Mouse (Mus musculus) megakaryocyte-erythroid progenitor cell, adult 5-6 weeks (primary cell): ENCODE results near the gene Prph. TPM values are rescaled to one million over a fixed set of nuclear protein-coding genes. Genes with fewer than 3 reads are reported as not detected.
A peak's percentile ranks its signal among the peaks of the same experiment; 100 is the strongest.
"Not testable (repeated sequence)": the region's sequence is repeated elsewhere in the genome, so short reads cannot be mapped to it uniquely, and the experiment has no call there.

Experiments used
- ATAC-seq: replicated peaks from 2 replicates; pipeline ENCODE4 v1.8.0; 2016; ENCODE audit warnings: mild to moderate bottlenecking, inconsistent platforms; ENCODE audit not compliant: severe bottlenecking, poor library complexity, low FRiP score, low TSS enrichment
- total RNA-seq, 2 experiments: library from RNA; stranded (forward) in 1 of 2; stranded (reverse) in 1 of 2; fragments of 200-1000, 215-1000 nt in 1 of 2; fragments of >200 nt in 1 of 2; fragmentation: Nextera tagmentation in 1 of 2; gene quantifications; 2 replicates each; pipeline ENCODE4 v1.2.3; 2014 to 2017

Prph gene
- total RNA-seq, 2 experiments from 2014 or later = not detected

DNA sequence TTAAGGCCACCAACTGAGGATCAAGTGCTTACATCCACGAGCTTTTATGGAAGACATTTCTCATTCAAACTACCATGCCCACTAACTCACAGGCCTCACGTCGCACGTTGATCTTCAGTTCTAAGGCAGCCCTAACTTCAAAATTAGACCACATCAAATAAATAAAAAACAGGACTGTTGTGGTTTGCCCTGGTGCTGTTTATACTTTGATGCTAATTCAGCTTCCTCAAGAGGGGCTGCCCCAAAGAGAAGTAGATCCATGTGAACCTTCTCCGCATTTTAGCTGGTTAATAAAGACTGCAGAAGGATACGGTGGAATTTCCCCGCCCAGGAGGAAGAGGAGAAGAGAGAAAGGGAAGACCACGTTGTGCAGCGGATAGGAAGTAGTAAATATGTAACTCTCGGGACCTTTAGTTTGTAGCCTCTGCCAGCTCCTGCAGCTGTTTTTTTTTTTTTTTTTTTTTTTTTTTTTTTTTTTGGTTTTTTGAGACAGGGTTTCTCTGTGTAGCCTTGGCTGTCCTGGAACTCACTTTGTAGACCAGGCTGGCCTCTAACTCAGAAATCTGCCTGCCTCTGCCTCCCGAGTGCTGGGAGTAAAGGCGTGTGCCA, 10.7 kb downstream of the Prph start:
- no peak for ATAC-seq

DNA sequence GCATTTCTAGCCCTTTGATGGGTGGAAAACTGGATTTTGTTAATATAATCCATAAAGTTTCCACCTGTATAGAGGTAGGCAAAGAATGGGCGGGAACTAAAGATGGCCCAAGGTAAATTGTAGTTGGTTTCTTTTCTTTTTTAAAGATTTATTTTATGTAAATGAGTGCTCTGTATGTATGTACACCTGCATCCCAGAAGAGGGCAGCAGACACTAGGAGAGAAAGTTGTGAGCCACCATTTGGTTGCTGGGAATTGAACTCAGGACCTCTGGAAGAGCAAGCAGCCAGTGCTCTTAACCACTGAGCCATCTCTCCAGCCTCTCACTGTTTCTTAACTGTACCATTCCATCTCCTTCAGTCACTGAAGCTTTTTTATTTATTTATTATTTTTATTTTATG, 17.0 kb downstream of the Prph start:
- no peak for ATAC-seq

DNA sequence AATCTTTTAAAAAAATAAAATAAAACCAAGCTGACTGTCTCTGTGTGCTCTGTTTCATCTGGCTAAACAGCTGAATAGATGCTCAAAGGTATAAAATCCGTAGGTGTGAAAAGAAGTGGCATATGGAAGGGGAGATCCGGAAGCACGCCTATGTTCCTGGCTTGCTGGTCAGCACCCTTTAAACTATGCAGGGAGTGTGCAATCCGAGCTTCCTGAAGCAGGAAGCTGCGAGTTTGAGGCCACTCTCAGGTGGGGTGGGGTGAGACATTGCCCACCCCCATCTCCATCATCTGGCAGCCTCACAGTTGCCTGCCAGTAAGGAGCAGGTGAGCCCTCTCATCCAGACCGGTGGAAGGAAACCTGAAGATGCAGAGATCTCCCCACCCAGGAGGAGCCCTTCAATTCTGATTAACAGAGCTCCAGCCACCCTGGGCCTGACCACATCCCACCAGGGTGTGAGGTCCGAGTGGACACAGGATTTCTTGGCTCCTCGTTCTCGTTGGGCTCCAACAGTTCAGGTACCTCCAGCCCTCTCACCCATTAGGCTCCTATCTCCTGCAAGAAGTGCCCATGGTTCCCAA, 19.1 kb downstream of the Prph start, which contains the start of gene Troap:
Gene Troap, plus strand, starts transcription at position 557 of the 581 bp plus-strand sequence.
- peak; percentile 36; the same call in 1 of the 2 replicates for ATAC-seq

DNA sequence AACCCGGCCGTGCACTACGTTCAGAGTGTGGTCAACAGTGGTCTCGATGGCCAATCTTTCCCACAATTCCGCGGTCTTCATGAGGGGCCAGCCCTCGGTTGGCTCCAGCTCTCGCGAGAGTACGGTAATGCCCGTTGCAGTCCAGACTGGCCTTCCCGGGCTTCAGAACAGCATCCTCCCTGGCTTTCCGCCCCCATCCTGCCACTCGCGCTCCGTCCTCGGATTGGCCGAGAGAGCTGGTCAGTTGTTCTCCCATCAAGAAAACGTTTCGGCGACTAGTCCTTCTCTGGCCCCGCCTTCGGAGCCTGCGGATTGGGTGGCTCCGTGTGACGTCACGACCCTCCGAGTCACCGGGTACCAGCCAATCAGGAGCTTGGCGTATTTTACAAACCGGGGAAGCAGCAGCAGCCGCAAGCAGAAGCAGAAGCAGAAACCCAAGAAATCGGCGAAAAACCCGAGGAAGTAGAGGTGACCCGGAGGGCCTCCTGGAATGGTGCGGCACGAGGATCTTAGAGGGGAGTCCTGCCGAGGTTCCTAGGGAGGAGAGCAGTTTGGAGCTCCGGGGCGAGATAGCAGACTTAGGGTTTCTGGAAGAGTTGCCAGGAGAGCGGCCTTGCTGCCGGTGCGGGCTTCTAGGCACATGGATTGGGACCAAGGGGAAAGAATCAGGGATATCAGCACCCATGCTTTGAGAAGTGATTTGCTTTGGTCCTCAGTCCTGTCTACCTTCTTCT, 19.8 kb downstream of the Prph start:
- peak; percentile 94 for ATAC-seq

DNA sequence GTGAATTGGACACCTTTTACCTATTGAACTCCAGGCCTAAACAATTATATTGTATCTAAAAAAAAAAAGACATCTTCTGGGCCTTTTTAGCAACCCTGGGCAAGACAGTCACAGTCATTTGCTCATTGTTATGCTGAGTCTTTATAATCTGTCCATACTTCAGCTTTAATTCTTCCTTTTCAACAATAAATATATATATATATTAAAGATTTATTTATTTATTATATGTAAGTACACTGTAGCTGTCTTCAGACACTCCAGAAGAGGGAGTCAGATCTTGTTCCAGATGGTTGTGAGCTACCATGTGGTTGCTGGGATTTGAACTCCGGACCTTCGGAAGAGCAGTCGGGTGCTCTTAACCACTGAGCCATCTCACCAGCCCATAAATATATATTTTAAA, 21.0 kb downstream of the Prph start:
- ATAC-seq = not testable (repeated sequence)

DNA sequence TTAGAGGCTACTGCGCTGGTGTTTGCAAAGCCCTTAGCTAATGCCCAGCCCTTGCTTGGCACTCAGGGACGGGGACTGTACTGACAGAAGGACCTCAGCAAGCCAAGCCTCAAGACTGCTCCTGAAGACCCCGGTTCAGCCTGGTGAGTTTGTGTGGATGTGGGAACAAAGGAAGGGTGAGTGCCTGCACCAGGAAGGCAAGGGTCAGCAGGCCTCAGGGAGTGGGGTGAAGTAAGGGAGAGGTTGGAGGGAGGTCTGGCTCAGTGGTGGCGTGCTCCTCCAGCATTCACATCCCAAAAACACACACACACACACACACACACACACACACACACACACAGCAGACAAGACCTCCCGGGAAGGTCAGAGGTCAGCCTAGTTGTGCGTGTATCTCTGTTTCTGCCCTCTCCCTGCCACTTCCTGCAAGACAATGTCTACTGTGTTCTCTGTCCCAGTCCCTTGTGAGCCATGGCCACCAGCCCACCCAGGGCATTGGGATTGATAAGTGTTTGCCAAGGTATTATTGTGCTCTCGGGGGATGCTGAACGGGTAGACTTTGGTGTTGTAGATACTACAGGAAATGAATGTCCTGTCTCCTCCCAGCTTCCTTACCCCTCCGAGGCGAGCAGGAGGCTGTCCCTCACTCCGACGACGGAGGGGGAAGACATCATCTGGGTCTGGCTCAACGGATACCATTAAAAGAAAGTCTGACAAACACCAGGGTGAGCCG, 23.4 kb downstream of the Prph start:
- ATAC-seq = no peak

DNA sequence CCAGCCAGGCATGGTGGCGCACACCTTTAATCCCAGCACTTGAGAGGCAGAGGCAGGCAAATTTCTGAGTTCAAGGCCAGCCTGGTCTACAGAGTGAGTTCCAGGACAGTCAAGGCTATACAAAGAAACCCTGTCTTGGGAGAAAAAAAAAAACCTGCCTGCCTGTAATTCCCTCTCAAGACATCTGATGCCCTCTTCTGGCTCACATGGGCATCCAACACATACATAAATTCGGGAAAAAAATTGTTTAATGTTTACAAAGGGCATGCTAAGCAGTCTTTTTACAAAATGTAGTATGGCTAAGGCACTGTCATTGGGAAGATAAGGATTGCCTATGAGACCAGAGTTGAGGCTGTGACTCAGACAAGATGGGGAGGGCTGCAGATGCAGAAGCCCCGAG, 24.8 kb downstream of the Prph start:
- no peak for ATAC-seq

DNA sequence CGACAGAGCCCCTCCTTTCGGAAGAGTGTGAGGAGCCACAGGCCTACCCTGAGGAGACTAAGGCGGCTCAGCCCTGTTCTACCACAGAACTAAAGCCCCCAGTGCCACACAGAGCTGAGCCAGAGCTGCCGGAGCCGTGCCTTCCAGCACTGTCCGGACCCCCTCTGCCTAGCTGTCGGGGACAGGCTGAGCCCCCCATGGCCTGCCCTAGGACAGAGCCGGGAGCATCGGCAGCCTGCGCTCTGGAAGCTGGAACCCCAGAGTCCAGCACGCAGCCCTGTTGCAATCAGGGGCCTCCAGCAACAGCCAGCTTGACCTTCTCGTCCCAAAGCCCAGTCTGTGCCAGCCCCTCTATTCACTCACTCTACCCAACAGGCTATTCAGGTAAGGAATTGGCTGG, 27.3 kb downstream of the Prph start:
- no peak for ATAC-seq

DNA sequence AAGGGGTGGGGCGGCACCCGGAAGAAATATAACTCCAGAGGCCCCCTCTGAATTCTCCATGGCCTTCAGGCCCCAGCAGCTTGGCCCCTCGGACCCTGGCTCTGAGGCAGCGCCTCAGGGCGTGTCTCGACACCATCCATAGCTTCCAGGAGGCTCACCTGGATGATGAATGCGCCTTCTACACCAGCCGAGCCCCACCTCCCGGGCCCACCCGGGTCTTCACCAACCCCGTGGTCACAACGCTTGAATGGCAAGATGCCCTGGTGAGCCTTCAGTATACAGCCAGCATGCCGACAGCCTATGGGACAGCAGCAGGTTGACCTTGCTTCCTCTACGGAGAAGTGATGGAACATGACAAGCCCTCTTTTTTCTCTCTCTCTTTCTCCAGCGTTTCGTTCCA, 27.9 kb downstream of the Prph start:
- ATAC-seq = no peak

DNA sequence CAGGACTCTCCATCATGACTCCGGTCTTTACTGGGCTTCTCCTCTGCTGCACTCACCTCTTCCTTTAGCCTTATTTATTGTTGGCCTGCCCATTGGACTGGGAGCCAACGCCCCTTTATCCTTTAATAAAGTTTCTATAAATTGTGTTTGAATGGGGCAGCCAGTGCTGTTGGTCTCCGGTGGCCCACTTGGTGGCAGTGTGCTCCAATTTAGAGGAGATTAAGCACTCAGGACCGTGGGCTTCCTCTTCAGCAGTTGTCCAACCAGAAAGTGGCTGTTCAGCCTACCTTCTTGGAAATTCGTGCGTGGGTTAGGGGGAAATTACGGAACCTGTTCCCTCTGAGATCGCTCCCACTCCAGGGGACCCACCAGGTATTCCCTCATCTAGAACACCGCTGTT, 28.3 kb downstream of the Prph start:
- no peak; the same call in 1 of the 2 replicates for ATAC-seq

DNA sequence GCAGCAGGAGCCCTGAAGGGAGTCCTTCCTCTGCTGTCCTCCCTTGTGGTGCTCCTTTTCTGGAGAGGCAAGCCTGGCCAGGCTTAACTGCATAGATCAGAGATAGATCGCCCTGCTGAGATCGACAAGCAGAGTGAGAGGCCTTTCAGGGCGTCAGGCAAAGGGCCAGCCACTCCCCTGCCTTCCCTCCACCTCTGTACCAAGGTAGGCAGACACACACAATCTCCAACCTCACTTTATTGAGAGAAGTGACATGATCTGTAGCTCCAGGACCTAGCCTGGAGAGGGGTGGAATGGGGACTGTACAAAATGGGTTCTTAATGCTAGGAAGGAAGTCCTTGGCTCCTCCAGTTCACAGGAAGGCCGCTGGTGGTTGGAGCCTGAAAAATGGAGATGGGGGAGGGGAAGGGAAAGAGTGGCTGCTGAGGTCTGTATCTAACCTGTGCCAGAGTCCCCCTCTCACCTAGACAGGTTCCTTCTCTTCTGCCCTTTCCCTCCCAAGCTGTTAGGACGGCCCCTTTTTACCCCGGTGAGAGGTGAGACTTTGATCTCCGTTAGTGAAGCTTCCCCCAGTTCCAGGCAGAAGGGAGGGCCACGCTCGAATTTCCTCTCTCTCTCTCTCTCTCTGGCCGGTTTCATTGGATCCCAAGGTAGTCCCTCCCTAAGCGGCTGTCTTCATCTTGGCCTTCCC, 29.0 kb downstream of the Prph start:
- ATAC-seq = no peak

DNA sequence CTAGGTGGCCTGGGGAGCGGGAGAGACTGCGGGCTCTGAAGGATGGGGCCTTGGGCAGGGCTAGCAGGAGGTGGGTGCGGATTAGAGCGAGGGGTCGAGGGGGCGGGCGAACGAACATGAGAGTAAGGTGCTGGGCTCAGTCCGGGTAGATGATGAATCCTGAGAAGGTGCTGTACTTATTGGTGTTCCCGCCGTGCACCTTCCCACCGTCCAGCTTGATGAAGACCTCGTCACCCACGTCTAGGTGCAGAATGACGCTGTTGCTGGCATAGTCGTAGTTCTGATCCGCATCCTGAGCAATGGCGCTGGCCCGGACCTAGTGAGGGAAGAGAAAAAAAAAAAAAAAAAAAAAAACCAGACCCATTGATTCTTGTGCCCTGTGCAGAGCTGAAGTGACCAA, 29.6 kb downstream of the Prph start:
- ATAC-seq = no peak

DNA sequence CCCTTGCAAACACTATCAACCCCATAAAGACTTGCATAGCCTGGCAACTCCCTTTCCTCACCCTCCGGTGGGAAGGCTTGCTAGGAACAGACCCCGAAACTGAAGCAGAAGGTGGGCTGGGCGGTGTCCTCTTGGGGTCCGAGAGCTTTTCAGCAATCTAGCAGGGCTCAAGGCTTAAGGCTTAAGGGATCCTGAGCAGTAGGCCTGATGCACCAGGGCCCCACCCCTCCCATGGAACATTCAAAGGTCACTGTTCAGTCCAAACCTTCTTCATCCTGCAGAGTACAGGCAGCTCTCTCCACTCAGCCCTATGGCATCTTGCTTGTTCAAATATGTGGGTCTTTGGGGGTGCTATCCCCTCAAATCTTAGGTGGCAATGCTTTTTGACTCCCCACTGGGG, 31.0 kb downstream of the Prph start:
- no peak for ATAC-seq

DNA sequence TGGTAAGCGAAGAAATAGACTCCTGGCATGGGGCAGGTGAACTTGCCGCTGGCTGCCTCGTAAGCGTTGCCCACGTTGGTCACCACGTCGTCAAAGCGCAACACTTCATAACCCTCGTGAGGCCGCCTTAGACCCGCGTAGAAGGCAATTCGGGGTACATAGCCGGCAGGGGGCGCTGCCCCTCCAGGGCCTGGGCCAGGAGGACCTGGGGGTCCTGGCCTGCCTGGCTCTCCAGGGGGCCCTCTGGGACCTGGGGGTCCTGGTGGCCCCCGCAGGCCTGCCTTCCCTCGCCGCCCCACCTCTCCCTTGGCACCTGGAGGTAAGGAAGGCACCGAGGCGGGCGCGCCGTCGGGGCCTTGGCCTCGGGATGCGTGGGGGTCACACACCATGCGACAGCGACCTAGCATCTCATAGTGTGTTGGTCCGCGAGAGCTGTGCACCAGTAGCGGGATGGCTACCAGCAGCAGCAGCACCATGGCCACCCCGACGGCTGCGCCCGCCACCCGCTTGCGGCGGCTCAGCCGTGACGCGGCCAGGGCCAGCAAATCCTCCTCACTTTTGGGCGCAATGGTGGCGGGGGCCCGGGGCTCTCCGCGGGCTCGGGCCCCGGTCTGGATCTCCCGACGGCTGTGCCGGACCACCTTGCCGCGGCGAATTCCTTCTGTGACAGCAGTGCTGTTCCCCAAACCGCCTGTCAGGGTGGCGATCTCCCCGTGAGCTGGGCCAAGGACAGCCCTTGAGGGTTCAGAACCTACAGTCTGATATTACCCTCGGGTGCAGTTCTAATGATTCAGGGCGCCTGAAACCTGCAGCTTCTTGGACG, 32.5 kb downstream of the Prph start, which contains the start of gene C1ql4:
Gene C1ql4, minus strand, starts transcription at position 565 of the 823 bp plus-strand sequence.
- ATAC-seq = no peak

DNA sequence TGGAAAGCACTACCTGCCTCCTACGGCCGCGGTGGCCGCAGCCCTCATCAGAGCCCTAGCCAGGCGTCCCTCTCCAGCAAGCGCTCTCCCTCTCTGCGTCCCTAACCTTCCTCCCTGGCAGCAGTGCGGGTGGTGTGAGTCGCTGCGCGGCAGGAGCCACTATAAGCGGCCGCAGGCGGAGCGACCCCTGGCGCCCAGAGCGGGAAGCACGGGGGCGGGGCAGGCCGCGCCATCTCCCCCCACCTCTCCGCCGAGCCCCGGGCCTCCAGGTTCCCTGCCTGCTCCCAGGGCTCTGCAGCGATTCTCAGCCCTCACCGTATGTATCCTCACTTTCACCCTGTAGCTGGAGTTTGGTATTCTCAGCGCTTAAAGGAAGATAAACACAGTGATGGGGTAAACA, 33.3 kb downstream of the Prph start:
- peak; percentile 79 for ATAC-seq

DNA sequence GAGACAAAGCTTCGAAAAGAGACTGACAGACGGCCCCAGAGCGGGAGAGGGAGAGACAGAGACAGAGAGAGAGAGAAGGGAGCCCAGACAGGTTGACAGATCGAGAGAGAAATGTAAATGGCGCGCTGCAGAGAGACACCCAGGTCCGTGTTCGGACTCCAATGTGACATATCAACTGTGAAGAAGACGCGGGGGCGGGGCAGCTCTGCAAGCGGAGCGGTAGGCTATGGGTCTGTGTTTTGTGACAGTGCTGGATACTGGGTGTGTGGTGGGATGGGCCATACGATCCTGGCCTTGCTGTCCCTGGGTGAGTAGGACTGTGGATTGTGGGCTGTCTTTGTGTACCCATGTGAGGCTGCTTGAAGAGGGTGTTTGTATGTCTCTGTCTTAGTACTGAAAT, 34.1 kb downstream of the Prph start:
- no peak for ATAC-seq

DNA sequence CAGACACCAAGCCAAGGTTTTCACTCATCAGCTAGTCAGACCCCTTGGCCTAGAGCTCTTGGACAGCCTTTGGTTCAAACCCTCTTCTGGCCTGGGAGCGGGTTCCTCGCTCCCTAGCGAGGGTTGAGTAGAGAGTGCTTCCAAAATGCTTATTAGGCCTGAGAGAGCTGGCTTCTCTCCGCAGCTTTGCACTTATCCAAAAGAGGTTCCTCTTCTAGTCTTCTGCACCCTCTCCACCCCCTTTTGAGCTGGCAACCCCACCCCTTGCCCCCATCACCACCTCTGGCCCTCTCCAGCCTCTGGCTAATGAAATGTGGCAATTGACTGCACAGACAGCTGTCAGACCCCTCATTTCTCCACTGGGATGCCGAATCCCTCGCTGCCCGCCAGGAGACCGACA, 37.9 kb downstream of the Prph start, which contains the start of gene Dnajc22:
Gene Dnajc22, plus strand, starts transcription at position 301 of the 400 bp plus-strand sequence.
- ATAC-seq = no peak
